Mouse (Mus musculus): ENCODE measurements around the gene Grb2. TPM values are rescaled to one million over a fixed set of nuclear protein-coding genes. Genes with fewer than 3 reads are reported as not detected.

Grb2 gene
- 113 and 135 TPM in 2 replicates for polyA plus RNA-seq (2014; fragmentation: Nextera tagmentation; extraction: Ambion mirVana)

DNA sequence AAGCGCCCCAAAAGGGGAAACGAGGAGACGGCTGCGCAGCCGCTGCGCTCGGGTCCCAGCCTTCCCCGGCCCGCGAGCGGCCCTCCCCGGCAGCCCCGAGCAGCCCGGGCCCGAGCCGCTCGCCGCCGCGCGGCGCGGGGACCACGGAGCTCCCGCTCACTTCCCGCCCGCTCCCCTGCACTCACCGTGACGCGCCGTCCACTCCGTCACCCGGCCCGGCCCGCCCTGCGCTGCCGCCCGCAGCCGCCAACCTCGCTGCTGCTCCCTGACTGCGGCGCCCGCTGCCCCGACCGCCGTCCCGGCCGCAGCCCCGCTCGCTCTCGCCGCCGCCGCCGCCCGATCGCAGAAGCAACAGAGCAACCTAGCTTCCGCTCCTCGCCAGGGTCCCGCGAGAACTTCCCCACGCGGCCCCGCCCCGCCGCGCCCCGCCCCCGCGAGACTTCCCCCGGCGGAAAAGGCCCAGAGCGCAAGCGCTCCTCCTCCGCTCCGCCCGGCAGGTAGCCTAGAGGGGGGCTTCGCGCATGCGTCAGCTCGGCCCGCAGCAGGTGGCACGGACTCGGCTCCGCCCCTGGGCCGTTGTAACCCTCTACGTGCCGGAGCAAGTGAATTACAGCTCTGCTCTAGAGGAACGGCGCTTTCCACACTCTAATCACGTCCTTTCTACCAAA is at the start of gene Grb2:
Gene Grb2, minus strand, starts transcription at position 389 of the 668 bp plus-strand sequence.
- Histone ChIP-seq H3K27ac (replicated peaks; ENCODE audit: low read depth, low read length) (peak within 1 kb of the TSS; percentile 95), H3K27me3 (ENCODE audit: control insufficient read depth, insufficient read depth, low read length) (no peaks in the 10 kb centered on the region), H3K4me2 (ENCODE audit: low read length) (peak within 1 kb of the TSS; percentile 84), H3K4me1 (ENCODE audit: control insufficient read depth, insufficient read depth, low read length) (peaks cover 18% of the 10 kb centered on the region), H3K9ac (replicated peaks; ENCODE audit: low read length) (peak within 1 kb of the TSS; percentile 92), H3K4me3 (replicated peaks; ENCODE audit: low read depth, low read length) (peak within 1 kb of the TSS; percentile 99), H3K9me3 (ENCODE audit: control insufficient read depth, low read length) (no peaks in the 10 kb centered on the region), H3K36me3 (ENCODE audit: control insufficient read depth, insufficient read depth, low read length) (no peaks in the 10 kb centered on the region)
- under 1% methylated on average over 58 of the region's 91 CpGs for WGBS
- DNase-seq (peak; percentile 99), ATAC-seq (ENCODE audit: low FRiP score, low TSS enrichment) (peak; percentile 95)

DNA sequence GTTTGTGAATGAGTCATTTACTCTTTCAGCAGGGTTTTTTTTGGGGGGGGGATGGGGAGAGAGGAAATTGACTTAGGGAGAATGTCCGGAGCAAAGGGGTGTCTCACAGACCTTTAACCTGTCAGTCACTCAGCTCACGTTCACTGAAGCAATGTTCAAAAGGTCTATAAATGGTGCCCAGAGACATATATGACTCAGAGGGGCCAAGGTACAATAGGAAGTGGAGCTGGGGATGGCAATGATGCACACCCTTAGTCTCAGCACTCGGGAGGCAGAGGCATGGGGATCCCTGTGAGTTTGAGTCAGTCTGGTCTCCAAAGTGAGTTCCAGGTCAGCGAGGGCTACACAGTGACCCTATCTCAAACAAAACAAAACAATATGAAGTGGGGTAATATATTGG is 45.1 kb upstream of the Grb2 start:
- DNase-seq (no peak), ATAC-seq (ENCODE audit: low FRiP score, low TSS enrichment) (no peak)
- 77% methylated on average over 4 of the region's 4 CpGs for WGBS

DNA sequence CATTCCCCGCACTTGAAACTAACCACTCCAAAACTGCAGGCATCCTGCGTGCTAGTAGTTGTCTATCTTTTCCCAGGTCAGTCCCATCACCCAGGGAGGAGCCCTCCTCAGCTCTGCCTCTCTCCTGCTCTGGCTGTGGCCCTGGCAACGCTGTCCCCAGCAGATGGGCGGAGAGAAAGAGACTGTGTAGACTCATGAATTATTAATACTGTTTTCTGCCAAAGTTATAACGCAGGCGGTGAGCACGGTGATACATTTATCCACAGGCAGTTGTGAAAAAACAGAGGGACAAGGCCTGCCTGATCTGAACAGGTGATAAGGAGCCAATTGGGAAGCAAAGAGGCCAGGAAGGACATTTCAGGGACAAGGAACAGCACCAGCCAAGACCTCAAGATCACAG is 44.3 kb upstream of the Grb2 start:
- no peaks in the 10 kb centered on the region for H3K36me3 ChIP-seq (ENCODE audit: control insufficient read depth, insufficient read depth, low read length)
- no peak overlapping the region for H3K4me2 ChIP-seq (ENCODE audit: low read length)
- H3K27ac ChIP-seq (replicated peaks; ENCODE audit: low read depth, low read length) = no peak overlapping the region
- no peak overlapping the region for H3K4me3 ChIP-seq (replicated peaks; ENCODE audit: low read depth, low read length)
- no peaks in the 10 kb centered on the region for H3K27me3 ChIP-seq (ENCODE audit: control insufficient read depth, insufficient read depth, low read length)
- ATAC-seq (ENCODE audit: low FRiP score, low TSS enrichment) (no peak), DNase-seq (peak; percentile 40)
- H3K9me3 ChIP-seq (ENCODE audit: control insufficient read depth, low read length) = no peaks in the 10 kb centered on the region
- H3K9ac ChIP-seq (replicated peaks; ENCODE audit: low read length) = no peak overlapping the region
- no peaks in the 10 kb centered on the region for H3K4me1 ChIP-seq (ENCODE audit: control insufficient read depth, insufficient read depth, low read length)
- 19% methylated on average over 7 of the region's 7 CpGs for WGBS

More for the DNA sequence above, 45.1 kb upstream of the Grb2 start:
- no peak overlapping the region for H3K9ac ChIP-seq (replicated peaks; ENCODE audit: low read length)
- no peak overlapping the region for H3K4me2 ChIP-seq (ENCODE audit: low read length)
- no peak overlapping the region for H3K27ac ChIP-seq (replicated peaks; ENCODE audit: low read depth, low read length)
- H3K36me3 ChIP-seq (ENCODE audit: control insufficient read depth, insufficient read depth, low read length) = no peaks in the 10 kb centered on the region
- H3K27me3 ChIP-seq (ENCODE audit: control insufficient read depth, insufficient read depth, low read length) = no peaks in the 10 kb centered on the region
- H3K9me3 ChIP-seq (ENCODE audit: control insufficient read depth, low read length) = no peaks in the 10 kb centered on the region
- no peak overlapping the region for H3K4me3 ChIP-seq (replicated peaks; ENCODE audit: low read depth, low read length)
- H3K4me1 ChIP-seq (ENCODE audit: control insufficient read depth, insufficient read depth, low read length) = no peaks in the 10 kb centered on the region

GRCm38 (mm10) chr11:115751725-115752124 is 43.3 kb upstream of the Grb2 start:
- H3K4me2 ChIP-seq (ENCODE audit: low read length) = no peak overlapping the region
- no peaks in the 10 kb centered on the region for H3K27me3 ChIP-seq (ENCODE audit: control insufficient read depth, insufficient read depth, low read length)
- no peak overlapping the region for H3K27ac ChIP-seq (replicated peaks; ENCODE audit: low read depth, low read length)
- H3K9ac ChIP-seq (replicated peaks; ENCODE audit: low read length) = no peak overlapping the region
- no peak overlapping the region for H3K4me3 ChIP-seq (replicated peaks; ENCODE audit: low read depth, low read length)
- no peak for ATAC-seq (ENCODE audit: low FRiP score, low TSS enrichment)
- no peaks in the 10 kb centered on the region for H3K36me3 ChIP-seq (ENCODE audit: control insufficient read depth, insufficient read depth, low read length)
- H3K9me3 ChIP-seq (ENCODE audit: control insufficient read depth, low read length) = no peaks in the 10 kb centered on the region
- DNase-seq = no peak
- H3K4me1 ChIP-seq (ENCODE audit: control insufficient read depth, insufficient read depth, low read length) = no peaks in the 10 kb centered on the region
- 72% methylated on average over 2 of the region's 2 CpGs for WGBS

GRCm38 (mm10) chr11:115749834-115750233 is 41.4 kb upstream of the Grb2 start:
- no peaks in the 10 kb centered on the region for H3K9me3 ChIP-seq (ENCODE audit: control insufficient read depth, low read length)
- H3K27me3 ChIP-seq (ENCODE audit: control insufficient read depth, insufficient read depth, low read length) = no peaks in the 10 kb centered on the region
- no peaks in the 10 kb centered on the region for H3K4me1 ChIP-seq (ENCODE audit: control insufficient read depth, insufficient read depth, low read length)
- ATAC-seq (ENCODE audit: low FRiP score, low TSS enrichment) = no peak
- 83% methylated on average over 5 of the region's 5 CpGs for WGBS
- H3K9ac ChIP-seq (replicated peaks; ENCODE audit: low read length) = no peak overlapping the region
- no peak for DNase-seq
- no peaks in the 10 kb centered on the region for H3K36me3 ChIP-seq (ENCODE audit: control insufficient read depth, insufficient read depth, low read length)
- no peak overlapping the region for H3K27ac ChIP-seq (replicated peaks; ENCODE audit: low read depth, low read length)
- no peak overlapping the region for H3K4me3 ChIP-seq (replicated peaks; ENCODE audit: low read depth, low read length)
- no peak overlapping the region for H3K4me2 ChIP-seq (ENCODE audit: low read length)

GRCm38 (mm10) chr11:115747351-115747750 is 39.0 kb upstream of the Grb2 start:
- Histone ChIP-seq H3K4me3 (replicated peaks; ENCODE audit: low read depth, low read length) (no peak overlapping the region), H3K27me3 (ENCODE audit: control insufficient read depth, insufficient read depth, low read length) (no peaks in the 10 kb centered on the region), H3K4me2 (ENCODE audit: low read length) (peak overlapping the region; percentile 38), H3K9ac (replicated peaks; ENCODE audit: low read length) (no peak overlapping the region; the same call in 1 of the 2 replicates), H3K9me3 (ENCODE audit: control insufficient read depth, low read length) (no peaks in the 10 kb centered on the region), H3K27ac (replicated peaks; ENCODE audit: low read depth, low read length) (no peak overlapping the region), H3K4me1 (ENCODE audit: control insufficient read depth, insufficient read depth, low read length) (no peaks in the 10 kb centered on the region), H3K36me3 (ENCODE audit: control insufficient read depth, insufficient read depth, low read length) (no peaks in the 10 kb centered on the region)
- WGBS = 20% methylated on average over 11 of the region's 15 CpGs
- no peak for ATAC-seq (ENCODE audit: low FRiP score, low TSS enrichment)
- peak; percentile 37 for DNase-seq

GRCm38 (mm10) chr11:115746762-115747161 is 38.4 kb upstream of the Grb2 start:
- Histone ChIP-seq H3K27ac (replicated peaks; ENCODE audit: low read depth, low read length) (no peak overlapping the region), H3K36me3 (ENCODE audit: control insufficient read depth, insufficient read depth, low read length) (no peaks in the 10 kb centered on the region), H3K4me2 (ENCODE audit: low read length) (0 out of 2 replicates have a peak overlapping the region, but pooled peaks have one; percentile 38), H3K4me3 (replicated peaks; ENCODE audit: low read depth, low read length) (no peak overlapping the region), H3K9me3 (ENCODE audit: control insufficient read depth, low read length) (no peaks in the 10 kb centered on the region), H3K9ac (replicated peaks; ENCODE audit: low read length) (no peak overlapping the region), H3K27me3 (ENCODE audit: control insufficient read depth, insufficient read depth, low read length) (no peaks in the 10 kb centered on the region), H3K4me1 (ENCODE audit: control insufficient read depth, insufficient read depth, low read length) (no peaks in the 10 kb centered on the region)
- ATAC-seq (ENCODE audit: low FRiP score, low TSS enrichment) = no peak
- 54% methylated on average over 8 of the region's 8 CpGs for WGBS
- no peak for DNase-seq

- ATAC-seq (ENCODE audit: low FRiP score, low TSS enrichment) (no peak), DNase-seq (no peak)
- H3K9ac ChIP-seq (replicated peaks; ENCODE audit: low read length) = no peak overlapping the region
- H3K4me3 ChIP-seq (replicated peaks; ENCODE audit: low read depth, low read length) = no peak overlapping the region
- no peaks in the 10 kb centered on the region for H3K9me3 ChIP-seq (ENCODE audit: control insufficient read depth, low read length)
- H3K4me2 ChIP-seq (ENCODE audit: low read length) = no peak overlapping the region
- WGBS = 86% methylated on average over 1 of the region's 1 CpGs
- H3K4me1 ChIP-seq (ENCODE audit: control insufficient read depth, insufficient read depth, low read length) = no peaks in the 10 kb centered on the region
- H3K36me3 ChIP-seq (ENCODE audit: control insufficient read depth, insufficient read depth, low read length) = no peaks in the 10 kb centered on the region
- no peaks in the 10 kb centered on the region for H3K27me3 ChIP-seq (ENCODE audit: control insufficient read depth, insufficient read depth, low read length)
- no peak overlapping the region for H3K27ac ChIP-seq (replicated peaks; ENCODE audit: low read depth, low read length)
These were observed 37.7 kb upstream of the Grb2 start for GRCm38 (mm10) chr11:115746109-115746508.

- 89% methylated on average over 5 of the region's 5 CpGs for WGBS
- no peaks in the 10 kb centered on the region for H3K36me3 ChIP-seq (ENCODE audit: control insufficient read depth, insufficient read depth, low read length)
- H3K9me3 ChIP-seq (ENCODE audit: control insufficient read depth, low read length) = no peaks in the 10 kb centered on the region
- H3K4me3 ChIP-seq (replicated peaks; ENCODE audit: low read depth, low read length) = no peak overlapping the region
- no peaks in the 10 kb centered on the region for H3K27me3 ChIP-seq (ENCODE audit: control insufficient read depth, insufficient read depth, low read length)
- H3K9ac ChIP-seq (replicated peaks; ENCODE audit: low read length) = no peak overlapping the region
- no peak for DNase-seq
- H3K27ac ChIP-seq (replicated peaks; ENCODE audit: low read depth, low read length) = no peak overlapping the region
- no peak for ATAC-seq (ENCODE audit: low FRiP score, low TSS enrichment)
- H3K4me1 ChIP-seq (ENCODE audit: control insufficient read depth, insufficient read depth, low read length) = no peaks in the 10 kb centered on the region
- H3K4me2 ChIP-seq (ENCODE audit: low read length) = no peak overlapping the region
These were observed 36.0 kb upstream of the Grb2 start for GRCm38 (mm10) chr11:115744385-115744784.
